Mouse (Mus musculus): ENCODE results near the gene Ggcx. TPM values are rescaled to one million over a fixed set of nuclear protein-coding genes. Genes with fewer than 3 reads are reported as not detected.
"Not testable (repeated sequence)": the region's sequence is repeated elsewhere in the genome, so short reads cannot be mapped to it uniquely, and the experiment has no call there.

Ggcx gene
- total RNA-seq, 2 experiments from 2014 or later = 29.8 to 32.5 TPM

DNA sequence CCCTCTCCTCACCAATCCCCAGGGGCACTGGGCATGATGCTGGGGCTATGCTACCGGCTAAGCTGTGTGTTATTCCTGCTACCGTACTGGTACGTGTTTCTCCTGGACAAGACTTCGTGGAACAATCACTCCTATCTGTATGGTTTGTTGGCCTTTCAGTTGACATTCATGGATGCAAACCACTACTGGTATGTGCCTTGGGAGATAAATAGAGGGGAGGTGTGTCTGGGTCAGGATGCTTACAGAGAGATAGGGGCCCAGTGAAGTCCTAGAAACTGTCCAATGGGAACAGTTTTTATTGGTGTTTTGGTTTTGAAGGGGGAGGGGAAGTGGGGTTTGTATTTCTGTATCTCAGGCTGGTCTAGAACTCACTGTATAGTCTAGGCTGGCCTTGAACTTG is 4.2 kb downstream of the Ggcx start:
- intact Hi-C loops (cut with DNase I) = no loop called here
- no peak for DNase-seq

DNA sequence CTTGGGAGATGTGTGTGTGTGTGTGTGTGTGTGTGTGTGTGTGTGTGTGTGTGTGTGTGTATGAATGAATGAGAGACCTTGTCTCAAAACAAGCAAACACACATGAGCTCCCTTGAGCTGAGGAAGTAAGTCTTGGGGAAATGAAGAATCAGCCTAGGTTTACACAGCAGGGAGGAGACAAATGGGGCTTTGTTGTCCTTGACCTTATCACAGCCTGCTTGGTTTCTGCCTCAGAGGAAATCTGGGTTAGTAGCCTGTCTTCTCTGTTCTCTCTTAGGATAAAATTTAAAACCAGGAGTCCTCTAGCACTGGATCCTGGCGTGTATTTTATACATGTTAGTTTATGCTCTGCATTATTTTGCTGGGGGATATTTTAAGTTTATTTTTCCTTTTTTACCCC is 5.7 kb downstream of the Ggcx start:
- intact Hi-C loops (cut with DNase I) = no loop called here
- DNase-seq = no peak

DNA sequence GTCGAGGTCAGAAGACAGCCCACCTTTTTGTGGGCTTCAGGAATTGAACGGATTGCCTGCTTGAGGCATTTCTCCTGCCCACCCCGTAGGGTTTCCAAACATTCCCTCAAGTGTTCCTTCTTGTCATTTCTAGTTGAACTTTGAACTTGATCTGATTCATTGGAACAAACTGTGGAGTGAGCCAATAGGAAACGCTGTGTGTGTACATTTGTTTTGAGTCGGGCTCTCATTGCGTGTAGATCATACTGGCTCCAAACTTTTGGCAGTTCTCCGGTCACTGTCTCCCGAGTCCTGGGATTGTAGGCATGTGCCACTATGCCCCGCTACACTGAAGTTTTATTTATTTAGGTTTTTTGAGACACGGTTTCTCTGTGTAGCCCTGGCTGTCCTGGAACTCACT is 6.8 kb downstream of the Ggcx start:
- intact Hi-C loops (cut with DNase I) = no loop called here
- no peak for DNase-seq

DNA sequence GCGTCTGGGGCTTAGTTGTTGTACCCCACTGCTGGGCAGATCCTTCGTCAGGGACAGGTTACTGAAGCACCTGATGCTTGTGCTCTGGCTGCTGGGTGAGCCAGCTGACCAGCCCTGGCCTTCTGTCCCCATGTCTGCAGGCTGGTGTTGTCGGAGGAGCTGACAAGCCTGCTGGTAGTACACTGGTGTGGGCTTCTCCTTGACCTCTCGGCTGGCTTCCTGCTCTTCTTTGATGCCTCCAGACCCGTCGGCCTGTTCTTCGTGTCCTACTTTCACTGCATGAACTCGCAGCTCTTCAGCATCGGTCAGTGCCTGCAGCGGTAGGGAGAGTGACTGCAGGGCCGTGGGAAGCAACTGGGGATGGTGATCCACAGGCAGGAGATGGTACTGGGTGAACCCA is 11.5 kb downstream of the Ggcx start:
- no peak for DNase-seq
- intact Hi-C loops (cut with DNase I) = no loop called here

- intact Hi-C loops (cut with DNase I) = loop anchor here (1.0 kb wide), 1 partner anchor 107 kb away; no protein-coding TSS in a partner anchor
- peak; percentile 82 to 86 for DNase-seq
These were observed 13.9 kb downstream of the Ggcx start for GRCm38 (mm10) chr6:72428036-72428435.

- intact Hi-C loops (cut with DNase I) = no loop called here
- no peak for DNase-seq
These were observed 15.1 kb downstream of the Ggcx start for GRCm38 (mm10) chr6:72429061-72429842.

- no peak for DNase-seq
- intact Hi-C loops (cut with DNase I) = no loop called here
These were observed 17.1 kb downstream of the Ggcx start for GRCm38 (mm10) chr6:72430989-72431921.

- intact Hi-C loops (cut with DNase I) = no loop called here
- DNase-seq = no peak
These were observed 18.0 kb downstream of the Ggcx start for GRCm38 (mm10) chr6:72432153-72432552.

- intact Hi-C loops (cut with DNase I) = loop anchor here (2.0 to 5.0 kb wide), 2 partner anchors 54 to 97 kb away; no protein-coding TSS in a partner anchor
- no peak for DNase-seq
These were observed 24.1 kb downstream of the Ggcx start for GRCm38 (mm10) chr6:72438226-72438625.

DNA sequence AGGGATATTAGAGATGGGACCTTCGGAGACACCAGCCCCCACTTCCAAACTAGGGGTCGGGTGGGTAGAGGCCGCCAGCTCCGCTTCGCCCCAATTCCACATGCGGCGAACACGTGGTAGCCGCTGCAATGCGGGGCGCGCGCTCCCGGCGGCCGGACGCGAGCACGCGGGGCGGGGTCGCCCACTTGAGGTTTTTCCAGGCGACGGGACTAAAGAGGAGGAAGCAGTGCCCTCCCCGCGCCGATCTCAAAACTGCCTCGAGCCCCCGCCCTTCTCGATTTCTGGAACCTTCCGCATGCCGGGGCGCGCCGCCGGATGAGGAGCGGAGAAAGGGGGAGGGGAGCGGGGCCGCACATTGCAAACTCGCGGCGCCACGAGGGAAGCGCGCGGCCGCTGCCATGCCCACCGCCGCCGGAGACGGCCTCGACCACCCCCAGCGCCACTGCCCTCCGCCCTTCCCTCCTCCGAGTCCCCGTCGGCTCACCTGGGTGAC is 24.8 kb downstream of the Ggcx start:
- DNase-seq = peak; percentile 92
- intact Hi-C loops (cut with DNase I) = loop anchor here (2.0 to 5.0 kb wide), 2 partner anchors 53 to 96 kb away; no protein-coding TSS in a partner anchor

DNA sequence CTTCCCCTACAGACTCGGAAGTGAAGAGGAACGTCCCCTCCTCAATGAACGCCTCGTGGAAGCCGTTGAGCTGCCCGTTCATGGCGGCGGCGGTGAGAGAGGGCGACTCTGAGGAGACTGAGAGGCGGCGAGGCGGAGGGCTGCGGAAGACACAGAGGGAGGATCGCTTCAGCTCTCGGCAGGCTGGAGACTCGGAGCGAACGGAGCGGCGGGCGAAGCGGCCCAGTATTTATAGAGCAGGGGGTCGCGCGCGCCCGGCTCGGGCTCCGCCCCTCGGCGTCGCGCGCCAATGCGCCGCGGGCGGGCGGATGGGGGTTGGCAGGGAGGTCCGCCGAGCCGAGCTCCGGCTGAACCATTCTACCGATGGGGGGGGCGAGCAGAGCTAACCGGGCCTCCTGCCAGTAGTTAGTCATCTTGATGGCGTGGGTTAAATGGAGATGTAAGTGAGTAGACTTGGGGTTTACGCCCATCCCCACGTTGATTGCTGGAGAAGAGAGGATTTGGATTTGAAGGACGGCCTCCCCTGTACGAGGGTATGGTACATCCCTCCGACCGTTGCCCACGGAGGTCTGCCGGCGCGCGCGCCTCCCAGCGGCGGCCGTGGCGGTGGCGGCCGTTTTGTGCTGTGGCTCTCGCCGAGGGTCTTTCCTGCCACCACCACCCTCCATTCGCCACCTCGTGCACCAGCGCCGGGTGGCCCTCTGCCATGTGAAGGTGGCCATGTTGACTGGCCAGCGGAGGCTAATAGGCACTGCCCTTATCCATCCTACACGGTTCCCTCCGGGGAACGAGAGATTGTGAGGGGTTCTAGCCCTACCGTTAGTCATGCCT is 25.5 kb downstream of the Ggcx start, which contains the start of gene Mat2a:
Mat2a (minus strand) TSS at position 204 of the 831 bp plus-strand sequence.
- peak; percentile 96 to 97 for DNase-seq
- intact Hi-C loops (cut with DNase I) = loop anchor here (2.0 to 5.0 kb wide), 4 partner anchors 38 to 95 kb away; no protein-coding TSS in a partner anchor

DNA sequence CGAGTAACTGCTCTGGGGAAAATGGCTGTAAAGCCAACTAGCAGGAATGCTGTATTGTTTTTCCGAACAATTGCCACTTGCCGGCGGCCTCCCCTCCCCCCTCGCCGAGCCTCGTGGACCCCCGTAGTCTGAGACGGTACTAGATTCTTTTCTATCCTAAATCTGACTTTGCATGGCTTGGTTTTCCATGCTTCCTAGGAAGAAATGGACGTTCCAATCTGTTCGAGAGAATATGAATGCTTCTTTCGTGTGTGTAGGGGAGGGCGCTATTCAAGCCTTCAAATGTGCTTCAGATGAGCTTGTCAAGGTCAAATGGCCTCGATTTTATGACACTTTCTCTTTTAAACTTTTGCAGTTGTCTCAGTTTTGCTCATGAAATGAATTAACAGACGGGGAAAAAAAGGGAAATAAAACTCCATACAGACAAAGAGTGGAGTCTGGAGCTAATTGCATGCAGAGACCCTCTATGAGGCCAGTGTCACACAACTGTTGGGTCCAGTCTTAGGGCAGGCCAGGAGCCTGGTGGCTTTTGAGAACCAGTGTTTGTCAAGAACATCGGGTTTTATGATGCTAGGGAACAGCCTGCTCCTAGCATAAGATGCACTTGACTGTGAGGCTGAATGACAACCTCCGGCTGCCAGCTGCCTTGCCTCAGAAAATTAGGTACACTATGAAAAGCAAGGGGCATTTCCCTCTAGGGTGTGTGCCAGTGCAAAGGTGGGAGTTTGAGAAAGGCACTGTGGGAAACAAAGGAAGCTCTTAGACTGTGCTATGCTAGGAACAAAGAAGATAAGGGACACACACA is 26.3 kb downstream of the Ggcx start:
- peak in 1 of 2 experiments; percentile 29 for DNase-seq
- intact Hi-C loops (cut with DNase I) = loop anchor here (5.0 kb wide), 2 partner anchors 37 to 72 kb away; no protein-coding TSS in a partner anchor

DNA sequence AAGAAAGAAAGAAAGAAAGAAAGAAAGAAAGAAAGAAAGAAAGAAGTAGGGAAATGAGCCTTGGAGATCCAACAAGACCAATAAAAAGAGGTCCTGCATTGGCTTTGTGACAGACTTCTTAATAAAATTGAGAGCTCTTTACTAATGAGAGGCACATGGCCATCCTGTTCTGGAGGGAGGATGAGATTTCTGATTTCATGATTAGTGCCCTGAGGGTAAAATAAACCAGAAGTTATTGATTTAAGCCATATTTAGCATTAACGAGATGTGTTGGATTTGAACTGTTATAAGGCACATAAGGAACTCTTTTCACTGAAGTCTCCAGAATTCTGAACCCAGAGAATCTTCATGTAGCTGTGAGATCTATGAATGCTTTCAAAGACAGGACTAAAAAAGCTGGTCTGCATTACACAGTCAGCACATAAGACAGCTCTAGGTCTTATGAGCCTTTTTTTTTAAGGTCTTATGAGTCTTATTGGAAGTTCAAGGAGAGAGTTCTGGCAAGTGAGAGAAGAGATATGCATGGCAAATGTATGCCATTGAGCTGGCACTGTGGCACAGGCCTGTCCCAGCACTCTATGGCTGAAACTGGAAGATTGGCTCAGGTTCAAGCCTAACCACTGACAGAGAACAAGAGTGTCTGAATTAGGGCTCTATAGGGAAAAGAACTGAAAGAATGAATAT is 29.0 kb downstream of the Ggcx start:
- DNase-seq = no peak
- intact Hi-C loops (cut with DNase I) = loop anchor here (5.0 kb wide), 2 partner anchors 34 to 69 kb away; no protein-coding TSS in a partner anchor

- intact Hi-C loops (cut with DNase I) = no loop called here
- DNase-seq = no peak
These were observed 30.9 kb downstream of the Ggcx start for GRCm38 (mm10) chr6:72445011-72445410.

DNA sequence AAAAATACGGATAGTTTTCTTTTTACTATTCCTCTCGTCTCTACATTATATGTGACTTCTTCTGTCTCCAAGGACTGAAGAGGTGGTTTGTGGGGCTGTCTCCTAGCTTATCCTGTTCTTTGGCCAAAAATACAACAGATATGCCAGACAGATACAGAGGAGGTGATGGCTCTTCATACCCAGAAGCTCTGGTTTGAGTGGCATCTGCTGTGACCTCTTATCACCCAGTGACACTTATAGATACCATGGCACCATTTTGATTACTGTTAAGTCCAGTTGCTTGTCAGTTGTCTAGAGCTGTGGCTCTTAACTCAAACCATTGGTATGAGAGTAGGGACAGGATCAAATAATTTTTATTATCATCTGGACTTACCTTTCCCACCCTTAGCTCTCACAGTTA is 33.4 kb downstream of the Ggcx start:
- intact Hi-C loops (cut with DNase I) = no loop called here
- no peak for DNase-seq

GRCm38 (mm10) chr6:72451778-72452177 is 37.7 kb downstream of the Ggcx start:
- intact Hi-C loops (cut with DNase I); DNase-seq: not testable (repeated sequence)

DNA sequence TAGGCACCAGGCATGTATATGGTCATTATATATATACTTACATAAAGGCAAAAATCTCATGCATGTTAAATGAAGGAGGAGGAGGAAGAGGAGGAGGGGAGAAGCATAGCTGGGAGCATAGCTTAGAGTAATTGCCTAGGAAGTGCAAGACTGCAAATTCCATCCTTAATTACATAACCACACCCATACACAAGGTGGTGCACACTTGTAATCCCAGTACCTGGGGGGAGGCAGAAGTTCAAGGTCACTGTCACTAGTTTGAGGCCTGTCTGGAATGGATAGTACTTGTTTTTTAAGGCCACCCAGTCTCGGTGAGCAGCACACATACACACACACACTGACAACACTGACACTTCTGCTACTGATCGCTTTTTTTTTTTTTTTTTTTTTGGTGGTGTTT is 38.2 kb downstream of the Ggcx start:
- intact Hi-C loops (cut with DNase I) = no loop called here
- DNase-seq = no peak

DNA sequence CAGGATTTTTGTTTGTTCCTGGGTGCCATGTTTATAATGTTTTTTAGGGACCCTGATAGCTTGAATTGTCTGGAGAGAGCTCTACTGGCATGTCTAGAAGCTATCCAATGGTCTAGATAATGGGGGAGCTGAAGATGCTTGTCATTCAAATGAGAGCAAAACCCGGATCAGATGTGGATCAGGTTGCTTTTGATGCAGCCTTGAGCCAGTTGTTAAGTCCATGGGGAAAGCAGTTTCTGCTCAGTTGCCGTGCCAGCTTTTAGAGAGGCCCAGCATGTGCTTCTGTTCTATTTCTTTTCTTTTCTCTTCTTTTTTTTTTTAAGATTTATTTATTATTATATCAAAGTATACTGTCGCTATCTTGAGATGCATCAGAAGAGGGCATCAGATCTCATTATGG is 39.5 kb downstream of the Ggcx start:
- DNase-seq = no peak
- intact Hi-C loops (cut with DNase I) = no loop called here
